Mouse (Mus musculus) intestine, embryonic 15.5 days (tissue): ENCODE measurements at regions not wholly inside any gene's neighbourhood (a gene's known extent, or its start where the extent isn't known, plus 50 kb on each side); places are given as distances from the start of the nearest gene placed in this dataset.
A peak's percentile ranks its signal among the peaks of the same experiment; 100 is the strongest.

Experiments used
- ATAC-seq: fragments of 200-750 bp; cut with Nextera tagmentation; 2 replicates; pipeline ENCODE4 v1.8.0; 2017; ENCODE audit warnings: moderate TSS enrichment, moderate library complexity
- H3K27ac ChIP-seq: fragments of 300-500 bp; sonication (generic); 2 replicates; pipeline ENCODE4 v1.5.1; 2015; ENCODE audit warnings: mild to moderate bottlenecking, inconsistent platforms
- H3K27me3 ChIP-seq: fragments of 300-500 bp; sonication (generic); replicated peaks from 2 replicates; pipeline ENCODE4 v1.6.1; 2015; ENCODE audit warnings: inconsistent platforms
- H3K36me3 ChIP-seq: fragments of 300-500 bp; sonication (generic); 2 replicates; pipeline ENCODE4 v1.6.1; 2015; ENCODE audit warnings: inconsistent platforms
- H3K4me1 ChIP-seq: fragments of 300-500 bp; sonication (generic); replicated peaks from 2 replicates; pipeline ENCODE4 v1.6.1; 2015; ENCODE audit warnings: inconsistent platforms
- H3K4me2 ChIP-seq: fragments of 300-500 bp; sonication (generic); replicated peaks from 2 replicates; pipeline ENCODE4 v1.6.1; 2015; ENCODE audit warnings: mild to moderate bottlenecking, inconsistent platforms
- H3K4me3 ChIP-seq: fragments of 300-500 bp; sonication (generic); replicated peaks from 2 replicates; pipeline ENCODE4 v1.5.1; 2015; ENCODE audit warnings: inconsistent platforms
- H3K9ac ChIP-seq: fragments of 300-500 bp; sonication (generic); 2 replicates; pipeline ENCODE4 v1.6.1; 2015; ENCODE audit warnings: inconsistent platforms
- H3K9me3 ChIP-seq: fragments of 300-500 bp; sonication (generic); 2 replicates; pipeline ENCODE4 v1.6.1; 2016; ENCODE audit warnings: inconsistent platforms
- WGBS: fragments of 180-500 bp; shearing (Covaris S2); methylation state at CpG from one replicate; pipeline ENCODE4 v1.1.7; 2015; 5-methylcytosine and 5-hydroxymethylcytosine counted together

DNA sequence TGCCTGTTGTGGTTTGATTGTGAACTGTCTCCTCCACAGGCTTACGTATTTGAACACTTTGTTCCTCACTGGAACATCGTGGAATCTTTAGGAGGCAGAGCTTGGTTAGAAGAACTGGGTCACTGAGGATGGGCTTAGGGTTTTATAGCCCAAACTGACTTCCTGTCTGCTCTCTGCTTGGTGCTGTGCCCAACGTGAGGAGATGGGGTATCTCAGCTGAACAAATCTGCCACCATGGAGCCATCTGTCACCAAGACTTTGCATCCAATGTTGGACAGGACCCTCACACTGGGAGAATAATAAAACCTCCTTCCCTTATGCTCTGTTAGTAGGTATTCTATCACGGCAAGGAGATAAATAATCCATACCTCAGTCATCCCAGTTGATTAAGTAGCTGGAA is 134.2 kb upstream of the Tnp1 start:
- ATAC-seq: no peak
- WGBS: 87% methylated on average over 4 of the region's 4 CpGs
- no peak overlapping the region for H3K4me3 ChIP-seq

DNA sequence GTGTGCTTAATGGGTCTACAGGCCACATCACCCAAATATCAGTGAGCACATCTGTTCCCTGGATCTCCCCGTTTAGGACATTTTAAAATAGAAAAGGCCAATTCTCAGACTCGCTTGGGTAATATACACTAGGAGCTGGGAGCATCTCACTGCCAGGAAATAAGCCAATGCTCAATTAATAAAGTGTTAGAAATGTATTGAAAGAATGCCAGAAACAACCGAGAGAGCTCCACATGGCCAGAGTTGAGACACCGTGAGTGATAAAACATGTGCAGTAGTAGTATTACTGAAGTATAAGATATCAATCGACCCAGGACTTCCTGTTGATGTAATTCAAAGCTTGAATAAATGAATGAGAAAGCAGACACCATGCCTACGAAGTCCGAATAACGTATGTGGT is 127.1 kb upstream of the Tnp1 start:
- Histone ChIP-seq H3K36me3 (no peaks in the 10 kb centered on the region), H3K27me3 (no peaks in the 10 kb centered on the region), H3K4me1 (no peaks in the 10 kb centered on the region), H3K4me3 (no peak overlapping the region), H3K9ac (no peak overlapping the region), H3K27ac (no peak overlapping the region), H3K9me3 (no peaks in the 10 kb centered on the region), H3K4me2 (no peak overlapping the region)
- 76% methylated on average over 8 of the region's 8 CpGs for WGBS
- ATAC-seq: no peak

More for the DNA sequence above, 134.2 kb upstream of the Tnp1 start:
- H3K27me3 ChIP-seq: no peaks in the 10 kb centered on the region
- H3K4me2 ChIP-seq: no peak overlapping the region
- no peak overlapping the region for H3K27ac ChIP-seq
- H3K4me1 ChIP-seq: 0 out of 2 replicates have a peak, but pooled peaks cover 3% of the 10 kb centered on the region
- no peaks in the 10 kb centered on the region for H3K9me3 ChIP-seq
- no peaks in the 10 kb centered on the region for H3K36me3 ChIP-seq
- H3K9ac ChIP-seq: no peak overlapping the region

DNA sequence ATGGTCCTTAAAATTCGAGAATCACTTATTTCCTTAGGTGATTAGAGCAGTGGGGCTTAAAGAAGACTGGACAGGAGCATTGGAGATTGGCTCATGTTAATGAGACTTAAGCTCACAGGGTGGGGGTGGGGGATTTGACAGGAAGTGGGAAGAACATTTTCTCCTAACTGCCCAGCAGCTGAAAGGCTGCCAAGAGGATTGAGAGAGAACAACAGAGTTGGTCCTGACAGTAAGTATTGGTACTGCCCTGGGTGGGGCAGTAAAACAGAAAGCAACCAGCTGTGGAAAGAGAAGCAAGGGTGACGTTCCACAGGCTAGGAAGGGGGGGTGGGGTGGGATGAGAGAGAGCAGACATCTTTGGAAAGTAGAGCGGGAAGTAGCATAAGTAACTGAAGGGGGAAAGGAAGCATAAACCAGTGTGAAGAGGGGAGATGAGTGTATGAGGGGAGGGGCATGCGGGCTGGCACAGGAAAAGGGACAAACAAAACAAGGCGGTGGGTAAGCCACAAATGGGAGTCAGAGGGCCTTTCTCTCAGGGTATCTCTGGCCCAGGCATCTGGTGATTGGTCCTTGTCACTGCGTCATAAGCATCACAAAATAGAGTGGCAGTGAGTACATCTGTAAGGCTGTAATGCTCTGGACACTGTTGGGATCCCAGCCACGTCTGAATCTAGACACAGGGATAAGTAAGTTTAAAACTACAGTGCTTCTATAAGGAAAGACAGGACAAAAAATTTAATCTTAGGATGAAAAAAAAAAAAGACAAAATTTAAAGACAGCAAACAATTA is 125.0 kb upstream of the Tnp1 start:
- Histone ChIP-seq H3K27ac (no peak overlapping the region), H3K4me1 (no peaks in the 10 kb centered on the region), H3K36me3 (no peaks in the 10 kb centered on the region), H3K9ac (no peak overlapping the region), H3K9me3 (no peaks in the 10 kb centered on the region), H3K27me3 (no peaks in the 10 kb centered on the region), H3K4me3 (no peak overlapping the region), H3K4me2 (no peak overlapping the region)
- 52% methylated on average over 7 of the region's 7 CpGs for WGBS
- no peak; the same call in 1 of the 2 replicates for ATAC-seq

- no peak for ATAC-seq
- Histone ChIP-seq H3K9me3 (no peaks in the 10 kb centered on the region), H3K9ac (no peak overlapping the region), H3K4me1 (0 out of 2 replicates have a peak, but pooled peaks cover 3% of the 10 kb centered on the region), H3K27ac (no peak overlapping the region), H3K4me3 (no peak overlapping the region), H3K4me2 (no peak overlapping the region), H3K27me3 (no peaks in the 10 kb centered on the region), H3K36me3 (no peaks in the 10 kb centered on the region)
- 87% methylated on average over 4 of the region's 4 CpGs for WGBS
Observed at GRCm38 (mm10) chr1:73130215-73130861, 114.6 kb upstream of the Tnp1 start.

GRCm38 (mm10) chr1:73123012-73123411 is 107.3 kb upstream of the Tnp1 start:
- Histone ChIP-seq H3K27me3 (no peaks in the 10 kb centered on the region), H3K4me3 (no peak overlapping the region), H3K9me3 (no peaks in the 10 kb centered on the region), H3K4me2 (no peak overlapping the region), H3K27ac (no peak overlapping the region), H3K9ac (no peak overlapping the region), H3K4me1 (0 out of 2 replicates have a peak, but pooled peaks cover 3% of the 10 kb centered on the region), H3K36me3 (no peaks in the 10 kb centered on the region)
- no peak for ATAC-seq
- 83% methylated on average over 9 of the region's 9 CpGs for WGBS

DNA sequence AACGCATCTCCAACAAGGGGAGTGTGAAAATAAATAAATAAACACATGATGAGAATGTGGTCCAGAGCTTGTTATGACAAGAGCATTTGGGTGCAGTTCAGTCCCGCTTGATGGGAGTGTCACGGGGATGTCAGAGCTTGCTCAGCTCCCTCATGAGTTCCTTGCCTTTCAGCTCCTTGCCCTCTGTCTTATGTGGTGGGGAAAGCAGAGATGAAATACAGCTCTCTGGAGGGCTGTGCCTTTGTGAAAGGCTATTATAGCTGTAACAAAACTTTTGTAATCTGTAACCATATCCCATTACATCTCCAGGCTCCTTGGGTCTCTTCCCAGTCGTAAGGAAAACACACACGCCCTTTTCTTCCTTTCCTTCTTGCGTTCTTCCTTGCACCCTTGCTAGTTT is 103.0 kb upstream of the Tnp1 start:
- no peak overlapping the region for H3K4me2 ChIP-seq
- 78% methylated on average over 6 of the region's 6 CpGs for WGBS
- H3K9ac ChIP-seq: no peak overlapping the region
- H3K9me3 ChIP-seq: no peaks in the 10 kb centered on the region
- H3K27me3 ChIP-seq: no peaks in the 10 kb centered on the region
- ATAC-seq: no peak
- H3K36me3 ChIP-seq: no peaks in the 10 kb centered on the region
- H3K27ac ChIP-seq: no peak overlapping the region
- no peak overlapping the region for H3K4me3 ChIP-seq
- H3K4me1 ChIP-seq: no peaks in the 10 kb centered on the region

GRCm38 (mm10) chr1:73116526-73116925 is 100.8 kb upstream of the Tnp1 start:
- 8% methylated on average over 2 of the region's 2 CpGs for WGBS
- Histone ChIP-seq H3K4me2 (no peak overlapping the region), H3K27ac (no peak overlapping the region), H3K9me3 (no peaks in the 10 kb centered on the region), H3K27me3 (no peaks in the 10 kb centered on the region), H3K4me1 (no peaks in the 10 kb centered on the region), H3K36me3 (no peaks in the 10 kb centered on the region), H3K4me3 (no peak overlapping the region), H3K9ac (no peak overlapping the region)
- ATAC-seq: peak; percentile 70

DNA sequence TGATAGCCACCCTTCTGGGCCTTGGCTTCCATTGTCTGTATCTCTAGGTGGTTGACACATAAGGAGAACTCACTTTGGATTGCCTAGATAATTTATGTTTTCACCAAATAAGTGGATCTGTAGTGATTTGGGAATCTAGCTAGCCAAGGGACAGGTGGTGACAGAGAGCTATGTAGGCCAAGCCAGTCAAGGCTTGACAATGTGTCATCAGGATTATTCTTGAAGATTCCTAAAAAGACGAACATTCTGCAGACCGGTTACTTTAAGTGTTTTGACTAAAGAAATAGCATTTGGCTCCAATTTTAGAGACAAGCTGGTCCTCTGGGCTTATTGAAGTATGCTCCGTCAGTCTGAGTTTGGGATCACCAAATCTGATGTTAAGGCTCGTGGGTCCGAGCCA is 100.1 kb upstream of the Tnp1 start:
- no peaks in the 10 kb centered on the region for H3K9me3 ChIP-seq
- no peak for ATAC-seq
- 90% methylated on average over 5 of the region's 5 CpGs for WGBS
- H3K27me3 ChIP-seq: no peaks in the 10 kb centered on the region
- H3K4me1 ChIP-seq: no peaks in the 10 kb centered on the region
- H3K4me3 ChIP-seq: no peak overlapping the region
- no peak overlapping the region for H3K9ac ChIP-seq
- H3K4me2 ChIP-seq: no peak overlapping the region
- H3K27ac ChIP-seq: no peak overlapping the region
- H3K36me3 ChIP-seq: no peaks in the 10 kb centered on the region

DNA sequence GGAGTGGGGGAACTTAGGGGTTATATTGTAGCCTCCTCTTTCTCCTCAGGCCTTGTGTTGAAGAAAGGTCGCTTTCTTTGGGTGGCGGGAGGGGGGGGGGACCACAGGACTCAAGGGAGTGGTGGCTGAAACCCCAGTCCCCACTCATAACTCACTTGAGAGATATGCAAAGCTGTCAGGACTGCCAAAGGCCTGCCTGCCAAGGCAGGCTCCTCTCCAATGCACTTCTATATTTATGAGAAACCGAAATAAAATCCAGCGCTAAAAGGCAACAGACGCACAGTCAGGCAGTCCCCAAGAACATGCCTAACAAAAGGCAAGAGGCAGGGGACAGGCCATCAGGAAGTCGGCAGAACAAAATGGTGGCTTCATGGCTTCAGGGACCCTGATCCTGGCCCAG is 97.4 kb upstream of the Tnp1 start:
- 83% methylated on average over 6 of the region's 6 CpGs for WGBS
- H3K4me1 ChIP-seq: no peaks in the 10 kb centered on the region
- no peaks in the 10 kb centered on the region for H3K9me3 ChIP-seq
- H3K9ac ChIP-seq: no peak overlapping the region
- no peak for ATAC-seq
- H3K36me3 ChIP-seq: no peaks in the 10 kb centered on the region
- no peaks in the 10 kb centered on the region for H3K27me3 ChIP-seq
- no peak overlapping the region for H3K4me3 ChIP-seq
- no peak overlapping the region for H3K4me2 ChIP-seq
- no peak overlapping the region for H3K27ac ChIP-seq

GRCm38 (mm10) chr1:73112711-73113110 is 97.0 kb upstream of the Tnp1 start:
- Histone ChIP-seq H3K4me2 (no peak overlapping the region), H3K4me3 (no peak overlapping the region), H3K9ac (no peak overlapping the region), H3K27me3 (no peaks in the 10 kb centered on the region), H3K27ac (no peak overlapping the region), H3K4me1 (no peaks in the 10 kb centered on the region), H3K36me3 (no peaks in the 10 kb centered on the region), H3K9me3 (no peaks in the 10 kb centered on the region)
- ATAC-seq: no peak
- 63% methylated on average over 3 of the region's 3 CpGs for WGBS

- H3K4me1 ChIP-seq: no peaks in the 10 kb centered on the region
- H3K4me3 ChIP-seq: no peak overlapping the region
- 83% methylated on average over 5 of the region's 5 CpGs for WGBS
- H3K4me2 ChIP-seq: no peak overlapping the region
- no peaks in the 10 kb centered on the region for H3K27me3 ChIP-seq
- ATAC-seq: no peak
- H3K9ac ChIP-seq: no peak overlapping the region
- no peaks in the 10 kb centered on the region for H3K9me3 ChIP-seq
- no peaks in the 10 kb centered on the region for H3K36me3 ChIP-seq
- H3K27ac ChIP-seq: no peak overlapping the region
Observed at GRCm38 (mm10) chr1:73111911-73112310, 96.2 kb upstream of the Tnp1 start.

DNA sequence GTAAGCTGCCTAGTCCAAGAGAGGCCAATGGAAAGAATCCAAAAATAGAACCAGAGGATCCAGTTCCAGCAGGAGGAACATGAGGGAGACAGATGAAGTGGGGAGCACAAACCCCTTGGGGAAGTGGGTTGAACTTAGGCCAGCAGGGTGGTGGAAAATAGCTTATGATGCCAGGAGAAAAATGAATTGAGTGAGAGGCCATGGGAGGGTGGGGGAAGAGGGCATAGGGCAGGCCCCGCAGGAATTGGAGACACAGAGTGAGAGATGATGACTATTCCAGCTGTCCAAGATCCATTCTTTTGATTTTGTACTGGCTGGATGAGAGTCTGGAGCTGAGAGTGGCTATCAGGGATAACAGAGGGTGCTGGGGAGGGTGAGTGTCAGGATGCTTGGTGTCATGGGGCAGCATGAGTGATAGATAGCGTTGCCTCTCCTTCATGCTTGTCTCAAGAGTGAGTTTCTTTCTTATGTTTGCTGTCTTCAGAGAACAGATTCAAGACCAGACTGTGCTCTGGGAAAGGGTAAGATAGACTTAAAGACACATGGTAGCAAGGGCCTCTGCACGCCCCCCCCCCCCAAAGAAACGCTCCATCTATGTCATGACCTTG is 90.3 kb upstream of the Tnp1 start:
- Histone ChIP-seq H3K27ac (no peak overlapping the region), H3K36me3 (no peaks in the 10 kb centered on the region), H3K4me3 (no peak overlapping the region), H3K9me3 (no peaks in the 10 kb centered on the region), H3K4me1 (no peaks in the 10 kb centered on the region), H3K9ac (no peak overlapping the region), H3K4me2 (no peak overlapping the region), H3K27me3 (no peaks in the 10 kb centered on the region)
- WGBS: 82% methylated on average over 4 of the region's 4 CpGs
- no peak for ATAC-seq
